14 mouse cellular contexts compared by ENCODE assay signal in the genomic region with DNA sequence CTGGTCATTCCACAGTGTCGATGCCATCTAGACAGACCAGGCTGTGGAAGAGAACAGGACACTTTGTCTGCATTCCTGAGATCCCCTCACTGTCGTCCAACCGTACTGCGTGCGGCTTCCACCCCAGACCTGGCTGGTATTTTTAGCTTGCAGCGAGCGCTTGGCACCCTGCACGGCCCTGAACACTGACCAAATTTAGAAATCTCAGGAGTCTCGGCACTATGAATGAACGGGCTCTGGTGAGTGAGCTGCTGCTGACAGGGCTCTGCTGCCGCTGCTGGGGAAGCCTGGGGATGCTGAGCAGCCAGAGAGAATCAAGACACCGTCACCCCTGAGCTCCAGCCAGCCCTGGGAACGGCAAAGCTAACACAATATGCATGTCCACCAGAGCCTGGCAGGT. TPM values are rescaled to one million over a fixed set of nuclear protein-coding genes. Genes with fewer than 3 reads are reported as not detected.
A peak's percentile ranks its signal among the peaks of the same experiment; 100 is the strongest.
DNase-seq lines count a peak whose midpoint lies in the region; ATAC-seq and TF ChIP-seq lines count a peak whose summit lies in the region.
"Had no signal": no experiment of that assay in that cellular context is flagged by ENCODE, and none has a peak within 500 bp of the region (broad histone marks: within the 10 kb centered on the region; RNA-seq: fewer than 3 reads in every experiment).

No protein-coding gene starts in this region.

- TF ChIP-seq POLR2A in kidney, adult 2 months (IDR thresholded peaks at IDR 0.05; ENCODE audit: low read depth, low read length): no peak

- H3K9me3 ChIP-seq in lung, embryonic 14.5 days (ENCODE audit: low read depth, low read length): no peaks in the 10 kb centered on the region
- no peaks in the 10 kb centered on the region for H3K9me3 ChIP-seq in heart, embryonic 11.5 days (replicated peaks; ENCODE audit: control insufficient read depth, low read length)
- H3K9me3 ChIP-seq in intestine, postnatal 0 days (ENCODE audit: control insufficient read depth): no peaks in the 10 kb centered on the region
- no peaks in the 10 kb centered on the region for H3K9me3 ChIP-seq in midbrain, postnatal 0 days (ENCODE audit: low read length)
- no peaks in the 10 kb centered on the region for H3K9me3 ChIP-seq in hindbrain, embryonic 16.5 days (ENCODE audit: control insufficient read depth, low read length)
- H3K9me3 ChIP-seq: forebrain, embryonic 15.5 days; limb, embryonic 15.5 days had no signal

- H3K27ac ChIP-seq in lung, embryonic 14.5 days (ENCODE audit: low read depth): peak overlapping the region; percentile 78; the same call in 1 of the 2 replicates
- H3K27ac ChIP-seq in heart, embryonic 11.5 days (ENCODE audit: low read depth, low read length): peak overlapping the region; percentile 97
- no peak overlapping the region for H3K27ac ChIP-seq in intestine, postnatal 0 days (ENCODE audit: low read depth, low read length)
- no peak overlapping the region for H3K27ac ChIP-seq in kidney, adult 2 months (ENCODE audit: insufficient read depth, low read depth, low read length)
- H3K27ac ChIP-seq in midbrain, postnatal 0 days (ENCODE audit: low read depth, low read length): no peak overlapping the region
- H3K27ac ChIP-seq in hindbrain, embryonic 16.5 days (ENCODE audit: low read depth, low read length): no peak overlapping the region
- H3K27ac ChIP-seq: forebrain, embryonic 15.5 days; limb, embryonic 15.5 days had no signal

- TF ChIP-seq CTCF in lung, embryonic 14.5 days (IDR thresholded peaks at IDR 0.05; ENCODE audit: low read depth): no peak
- peak; percentile 14; the same call in 1 of the 2 replicates for TF ChIP-seq CTCF in intestine, postnatal 0 days (IDR thresholded peaks at IDR 0.05; ENCODE audit: low read depth)
- no peak for TF ChIP-seq CTCF in kidney, adult 2 months (conservative IDR thresholded peaks at IDR 0.05; ENCODE audit: insufficient read depth, insufficient read length, low read depth, low read length)
- no peak for TF ChIP-seq CTCF in midbrain, postnatal 0 days (IDR thresholded peaks at IDR 0.05)

- WGBS in lung, embryonic 14.5 days: 41% methylated on average over 13 of the region's 13 CpGs
- WGBS in heart, embryonic 11.5 days (ENCODE audit: insufficient replicate concordance): 21% methylated on average over 13 of the region's 13 CpGs
- WGBS in intestine, postnatal 0 days: 64% methylated on average over 13 of the region's 13 CpGs
- 58% methylated on average over 13 of the region's 13 CpGs for WGBS in kidney, adult 2 months
- 57% methylated on average over 13 of the region's 13 CpGs for WGBS in midbrain, postnatal 0 days
- 56% methylated on average over 13 of the region's 13 CpGs for WGBS in hindbrain, embryonic 16.5 days

- peak; percentile 30 for DNase-seq in lung, embryonic 14.5 days
- no peak for DNase-seq in lung, postnatal 4 days
- peak; percentile 71 to 80 for DNase-seq in gastrocnemius, adult 8-10 months (ENCODE audit: low spot score in 2 of 2)
- DNase-seq in kidney, adult 2 months: no peak
- no peak for DNase-seq in midbrain, postnatal 0 days (ENCODE audit: low spot score)
- DNase-seq: embryo, embryonic 11 days had no signal

- no peaks in the 10 kb centered on the region for H3K36me3 ChIP-seq in lung, embryonic 14.5 days (ENCODE audit: insufficient read depth)
- H3K36me3 ChIP-seq in heart, embryonic 11.5 days (ENCODE audit: control insufficient read depth, insufficient read depth, low read length): no peaks in the 10 kb centered on the region
- H3K36me3 ChIP-seq in intestine, postnatal 0 days (ENCODE audit: control insufficient read depth, insufficient read depth): no peaks in the 10 kb centered on the region
- H3K36me3 ChIP-seq in kidney, adult 2 months (ENCODE audit: control insufficient read depth, insufficient read depth, low read length): no peaks in the 10 kb centered on the region
- no peaks in the 10 kb centered on the region for H3K36me3 ChIP-seq in midbrain, postnatal 0 days (ENCODE audit: insufficient read depth, low read length)
- H3K36me3 ChIP-seq in hindbrain, embryonic 16.5 days (ENCODE audit: control insufficient read depth, insufficient read depth, low read length): no peaks in the 10 kb centered on the region
- H3K36me3 ChIP-seq: forebrain, embryonic 15.5 days; limb, embryonic 15.5 days had no signal

- no peak overlapping the region for H3K4me3 ChIP-seq in lung, embryonic 14.5 days (ENCODE audit: low read depth, low read length)
- H3K4me3 ChIP-seq in heart, embryonic 11.5 days (ENCODE audit: low read depth, low read length): peak overlapping the region; percentile 28
- H3K4me3 ChIP-seq in intestine, postnatal 0 days (ENCODE audit: low read depth, low read length): no peak overlapping the region
- H3K4me3 ChIP-seq in kidney, adult 2 months (ENCODE audit: insufficient read depth, low read depth, low read length): no peak overlapping the region
- no peak overlapping the region for H3K4me3 ChIP-seq in midbrain, postnatal 0 days (ENCODE audit: low read depth, low read length)
- no peak overlapping the region for H3K4me3 ChIP-seq in hindbrain, embryonic 16.5 days (ENCODE audit: low read length)
- H3K4me3 ChIP-seq: forebrain, embryonic 15.5 days; limb, embryonic 15.5 days had no signal

- H3K4me2 ChIP-seq in lung, embryonic 14.5 days: no peak overlapping the region
- H3K4me2 ChIP-seq in heart, embryonic 11.5 days: peak overlapping the region; percentile 50
- H3K4me2 ChIP-seq in intestine, postnatal 0 days (replicated peaks; ENCODE audit: low read depth): no peak overlapping the region
- H3K4me2 ChIP-seq in midbrain, postnatal 0 days (ENCODE audit: low read depth, low read length, poor library complexity, severe bottlenecking): no peak overlapping the region
- no peak overlapping the region for H3K4me2 ChIP-seq in hindbrain, embryonic 16.5 days (ENCODE audit: low read length)
- H3K4me2 ChIP-seq: forebrain, embryonic 15.5 days; limb, embryonic 15.5 days; midbrain, embryonic 11.5 days had no signal

- no peak overlapping the region for H3K9ac ChIP-seq in lung, embryonic 14.5 days
- peak overlapping the region; percentile 67 for H3K9ac ChIP-seq in heart, embryonic 11.5 days (ENCODE audit: low read depth, low read length)
- H3K9ac ChIP-seq in intestine, postnatal 0 days (ENCODE audit: low read depth, low read length): no peak overlapping the region
- H3K9ac ChIP-seq in midbrain, postnatal 0 days (replicated peaks; ENCODE audit: low read length, poor library complexity, severe bottlenecking): no peak overlapping the region
- no peak overlapping the region; the same call in 1 of the 2 replicates for H3K9ac ChIP-seq in hindbrain, embryonic 16.5 days (ENCODE audit: low read depth, low read length)
- H3K9ac ChIP-seq: forebrain, embryonic 15.5 days; limb, embryonic 15.5 days had no signal

- peak; percentile 9; the same call in 1 of the 2 replicates for ATAC-seq in lung, embryonic 14.5 days (ENCODE audit: insufficient read depth)
- ATAC-seq in heart, embryonic 11.5 days (replicated peaks; ENCODE audit: insufficient number of reproducible peaks, low FRiP score, low TSS enrichment): peak; percentile 61
- ATAC-seq in intestine, postnatal 0 days: no peak
- no peak for ATAC-seq in midbrain, postnatal 0 days (ENCODE audit: low FRiP score)
- ATAC-seq in hindbrain, embryonic 16.5 days: no peak
- ATAC-seq: forebrain, embryonic 15.5 days had no signal

- H3K27me3 ChIP-seq in lung, embryonic 14.5 days (ENCODE audit: insufficient read depth, low read length): no peaks in the 10 kb centered on the region
- no peaks in the 10 kb centered on the region for H3K27me3 ChIP-seq in heart, embryonic 11.5 days (ENCODE audit: control insufficient read depth, insufficient read depth, low read length)
- no peaks in the 10 kb centered on the region for H3K27me3 ChIP-seq in intestine, postnatal 0 days (replicated peaks; ENCODE audit: control insufficient read depth, insufficient read depth, low read length)
- H3K27me3 ChIP-seq in kidney, adult 2 months (replicated peaks; ENCODE audit: control insufficient read depth, insufficient read depth, low read length): no peaks in the 10 kb centered on the region
- no peaks in the 10 kb centered on the region; the same call in 1 of the 2 replicates for H3K27me3 ChIP-seq in midbrain, postnatal 0 days (ENCODE audit: insufficient read depth, low read length)
- no peaks in the 10 kb centered on the region for H3K27me3 ChIP-seq in hindbrain, embryonic 16.5 days (replicated peaks; ENCODE audit: control insufficient read depth, insufficient read depth, low read length)
- H3K27me3 ChIP-seq: forebrain, embryonic 15.5 days; limb, embryonic 15.5 days had no signal

- H3K4me1 ChIP-seq in lung, embryonic 14.5 days (ENCODE audit: insufficient read depth): no peaks in the 10 kb centered on the region
- peaks cover 23% of the 10 kb centered on the region for H3K4me1 ChIP-seq in heart, embryonic 11.5 days (ENCODE audit: control insufficient read depth, insufficient read depth, low read length)
- H3K4me1 ChIP-seq in intestine, postnatal 0 days (replicated peaks; ENCODE audit: control insufficient read depth, insufficient read depth, low read length): no peaks in the 10 kb centered on the region
- no peaks in the 10 kb centered on the region for H3K4me1 ChIP-seq in kidney, adult 2 months (ENCODE audit: control insufficient read depth, insufficient read depth, low read length)
- no peaks in the 10 kb centered on the region for H3K4me1 ChIP-seq in midbrain, postnatal 0 days (ENCODE audit: insufficient read depth, low read length)
- no peaks in the 10 kb centered on the region for H3K4me1 ChIP-seq in hindbrain, embryonic 16.5 days (ENCODE audit: control insufficient read depth, insufficient read depth, low read depth, low read length)
- H3K4me1 ChIP-seq: forebrain, embryonic 15.5 days had no signal

RNA-seq across cellular contexts. Expression of a gene that starts 31.9 kb away (rescaled TPM):
- 0.05 and 0.07 TPM in 2 replicates for polyA plus RNA-seq in lung, embryonic 14.5 days (2014; fragmentation: Nextera tagmentation; extraction: Ambion mirVana)
- under 1 TPM in 2 of 4 experiments, not detected in 2; 0.18 to 0.34 TPM for total RNA-seq in gastrocnemius, adult 8-10 months (2022)
- 0.39 and 0.42 TPM in 2 replicates for polyA plus RNA-seq in heart, embryonic 11.5 days (2014; fragmentation: Nextera tagmentation; extraction: Ambion mirVana)
- polyA plus RNA-seq in intestine, postnatal 0 days (2015; fragmentation: Nextera tagmentation; extraction: Ambion mirVana): 0.82 and 1.0 TPM in 2 replicates
- polyA plus RNA-seq in kidney, adult 2 months (2012; rRNA removed): 0.03 TPM in 2 replicates
- not detected in 2 replicates for total RNA-seq in midbrain, postnatal 0 days (2014; rRNA removed)
- polyA plus RNA-seq in midbrain, postnatal 0 days (2015; fragmentation: Nextera tagmentation; extraction: Ambion mirVana): not detected in 2 replicates
- 0.08 TPM in 1 of 2 replicates, not detected in the other for polyA plus RNA-seq in hindbrain, embryonic 16.5 days (2015; fragmentation: Nextera tagmentation; extraction: Ambion mirVana)
- total RNA-seq: layer of hippocampus, adult 8-10 months; neutrophil, adult 5-6 weeks had no signal

Comparison
In these comparisons a context has a peak if more than half of its experiments do, and no peak if none do; other contexts are left out.
1. DNase-seq: peak in lung, embryonic 14.5 days (single experiment) and gastrocnemius, adult 8-10 months (2 of 2); none in lung, postnatal 4 days (0 of 2), kidney, adult 2 months (single experiment) and midbrain, postnatal 0 days (single experiment).
2. ATAC-seq: peak in lung, embryonic 14.5 days (single experiment) and heart, embryonic 11.5 days (single experiment); none in intestine, postnatal 0 days (single experiment), midbrain, postnatal 0 days (single experiment) and hindbrain, embryonic 16.5 days (single experiment).
3. H3K27ac ChIP-seq: peak in lung, embryonic 14.5 days (single experiment) and heart, embryonic 11.5 days (single experiment); none in intestine, postnatal 0 days (single experiment), kidney, adult 2 months (single experiment), midbrain, postnatal 0 days (single experiment) and hindbrain, embryonic 16.5 days (single experiment).